Mouse (Mus musculus) yolk sac, embryonic 10.5 days (tissue): Measurements from ENCODE around the gene Styxl1.
A peak's percentile ranks its signal among the peaks of the same experiment; 100 is the strongest.

Source experiments
- DNase-seq: peaks from one replicate; pipeline ENCODE4 v3.0.0-alpha.2; 2017; ENCODE audit warnings: low spot score

Styxl1 gene

GRCm38 (mm10) chr5:135777796-135778470 is at the start of gene Styxl1:
Gene Styxl1, minus strand, starts transcription at chr5:135778385.
- DNase-seq: no peak

- DNase-seq: no peak
Observed at GRCm38 (mm10) chr5:135826225-135826624, 48.0 kb upstream of the Styxl1 start.

DNA sequence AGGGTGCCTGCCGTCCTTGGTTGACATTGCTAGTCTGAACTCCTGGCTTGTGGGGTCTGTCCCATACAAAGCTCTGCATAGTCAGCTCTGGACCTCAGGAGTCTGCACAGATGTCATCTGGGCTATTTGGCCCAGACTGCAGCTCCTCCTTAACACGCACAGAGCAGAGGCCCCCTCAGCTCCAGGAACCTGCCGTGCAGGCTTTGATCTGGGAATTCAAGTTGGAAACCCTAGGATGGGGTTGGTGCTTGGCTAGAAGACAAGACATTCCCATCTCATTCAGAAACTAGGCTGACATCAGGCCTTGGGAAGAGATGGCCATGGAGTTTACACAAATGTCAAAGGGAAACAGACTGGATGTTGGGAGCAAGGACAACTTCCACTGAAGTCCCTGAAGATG is 46.3 kb upstream of the Styxl1 start:
- DNase-seq: no peak

DNA sequence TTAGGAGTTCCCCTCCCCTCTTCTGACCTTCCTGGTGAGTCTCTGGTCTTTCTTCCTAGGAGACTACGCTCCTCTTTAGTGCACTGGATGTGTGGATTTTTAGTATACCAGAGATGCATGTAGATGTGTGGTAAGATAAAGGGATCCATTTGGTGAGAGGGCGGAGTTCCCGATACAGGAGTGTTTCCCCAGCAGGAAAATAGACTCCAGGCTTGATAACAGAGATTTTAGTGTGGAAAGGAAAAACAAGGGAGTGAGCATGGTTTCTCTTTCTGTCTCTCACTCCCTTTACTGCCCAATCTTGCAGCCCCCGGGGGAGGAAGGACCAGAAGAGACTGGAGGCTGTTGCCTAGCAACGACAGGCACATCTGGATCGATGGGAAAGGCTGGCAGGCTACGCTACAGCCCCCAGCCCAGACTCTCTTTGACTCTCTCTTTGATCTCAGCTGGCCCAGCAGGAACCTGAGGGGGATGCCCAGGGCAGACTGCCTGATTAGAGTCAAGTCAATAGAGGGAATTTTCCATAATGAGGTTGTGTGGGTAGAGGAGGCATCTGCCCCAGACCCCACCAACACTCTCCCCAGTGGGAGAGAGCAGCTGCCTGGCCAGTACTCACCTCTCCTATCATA is 44.2 kb upstream of the Styxl1 start:
- no peak for DNase-seq

DNA sequence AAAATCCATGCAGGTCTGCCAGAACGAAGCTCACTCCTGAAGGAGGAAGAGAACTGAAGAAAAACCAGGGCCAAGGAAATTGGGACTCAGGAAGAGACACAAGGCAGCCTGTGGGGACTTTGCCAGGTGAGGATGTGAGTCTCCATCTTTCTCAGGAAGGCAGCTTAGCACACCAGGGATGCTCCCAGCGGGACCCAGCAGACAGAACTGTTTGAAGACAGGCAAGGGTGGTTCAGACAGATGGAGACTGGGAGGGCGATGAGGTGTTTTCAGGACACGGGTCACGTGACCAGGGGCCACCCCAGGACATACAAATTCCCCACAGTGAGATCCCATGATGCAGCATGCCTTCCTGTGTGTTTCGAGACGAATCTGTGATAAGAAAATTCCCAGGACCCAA is 40.3 kb upstream of the Styxl1 start:
- no peak for DNase-seq

GRCm38 (mm10) chr5:135812991-135813390 is 34.8 kb upstream of the Styxl1 start:
- no peak for DNase-seq

DNA sequence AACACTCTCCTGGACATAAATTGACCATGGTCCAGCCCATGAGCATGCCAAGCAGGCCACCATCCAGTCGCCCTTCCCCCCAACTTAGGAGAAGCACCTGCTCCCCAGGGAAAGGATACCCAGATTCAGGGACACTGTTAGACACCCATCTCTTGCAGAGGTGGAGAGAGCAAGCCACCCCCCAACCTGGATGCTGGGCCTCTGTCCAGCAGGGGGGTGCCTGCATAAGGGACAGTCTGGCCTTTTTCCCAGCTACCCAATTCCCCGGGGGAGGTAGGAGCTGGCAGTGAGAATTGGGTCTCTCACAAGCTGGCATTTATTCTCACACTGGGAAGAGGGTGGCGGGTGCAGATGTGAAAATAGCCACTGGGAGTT is 29.1 kb upstream of the Styxl1 start:
- no peak for DNase-seq

GRCm38 (mm10) chr5:135806555-135807262 is 28.5 kb upstream of the Styxl1 start, which contains the start of gene Srrm3:
Gene Srrm3, plus strand, starts transcription at chr5:135806890.
- peak; percentile 74 for DNase-seq

DNA sequence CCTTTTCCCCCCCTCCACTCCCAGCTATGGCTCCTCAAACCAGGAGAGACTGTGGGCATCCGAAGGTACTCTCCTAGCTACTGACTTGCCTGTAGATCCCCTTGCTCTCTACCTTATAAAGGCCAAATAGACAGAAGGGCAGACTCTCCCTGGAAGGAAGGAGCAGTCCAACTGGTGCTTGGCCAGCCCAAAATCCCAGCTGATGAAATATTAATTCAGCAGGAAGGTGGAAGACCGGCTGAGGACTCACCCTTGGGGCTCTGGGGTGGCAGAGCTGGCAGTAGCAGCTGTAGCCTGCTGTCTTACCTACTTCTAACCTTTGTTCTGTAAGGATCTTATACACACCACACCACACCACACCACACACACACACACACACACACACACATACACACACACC is 26.6 kb upstream of the Styxl1 start:
- no peak for DNase-seq

- no peak for DNase-seq
Observed at GRCm38 (mm10) chr5:135803676-135804075, 25.5 kb upstream of the Styxl1 start.

DNA sequence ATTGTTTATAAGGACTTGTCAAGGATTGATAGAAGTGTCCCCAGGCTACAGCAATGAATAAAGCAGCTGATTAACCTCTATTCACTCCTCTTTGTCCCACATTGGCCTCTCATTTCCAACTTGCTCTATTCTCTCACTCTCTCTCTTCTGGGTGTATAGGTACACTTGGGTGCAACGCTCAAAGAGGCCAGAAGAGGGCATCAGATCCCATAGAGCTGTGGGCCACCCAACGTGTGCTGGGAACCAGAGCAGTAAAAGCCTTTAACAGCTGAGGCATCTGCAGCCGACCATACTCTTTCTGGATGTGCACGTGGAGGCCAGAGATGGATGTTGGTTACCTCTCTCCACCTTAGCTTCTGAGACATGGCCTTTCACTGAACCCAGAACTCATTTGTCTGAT is 24.9 kb upstream of the Styxl1 start:
- no peak for DNase-seq

GRCm38 (mm10) chr5:135802641-135803040 is 24.5 kb upstream of the Styxl1 start:
- no peak for DNase-seq

GRCm38 (mm10) chr5:135800927-135801326 is 22.7 kb upstream of the Styxl1 start:
- no peak for DNase-seq

DNA sequence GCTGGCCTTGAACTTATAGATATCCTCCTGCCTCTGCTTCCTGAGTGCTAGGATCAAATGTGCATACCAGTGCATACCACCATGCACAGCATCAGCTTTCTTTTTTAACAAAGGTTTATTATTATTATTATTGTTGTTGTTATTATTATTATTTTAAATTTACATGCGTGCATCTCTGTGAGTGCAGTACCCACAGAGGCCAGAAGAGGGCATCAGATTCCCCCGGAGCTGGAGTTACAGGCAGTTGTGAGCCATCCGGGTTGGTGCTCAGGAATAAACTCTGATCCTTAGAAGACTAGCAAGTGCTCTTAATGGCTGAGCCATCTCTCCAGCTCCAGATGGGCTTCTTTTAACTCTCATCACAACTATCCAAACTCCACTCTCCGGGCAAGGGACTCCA is 21.6 kb upstream of the Styxl1 start:
- DNase-seq: no peak

DNA sequence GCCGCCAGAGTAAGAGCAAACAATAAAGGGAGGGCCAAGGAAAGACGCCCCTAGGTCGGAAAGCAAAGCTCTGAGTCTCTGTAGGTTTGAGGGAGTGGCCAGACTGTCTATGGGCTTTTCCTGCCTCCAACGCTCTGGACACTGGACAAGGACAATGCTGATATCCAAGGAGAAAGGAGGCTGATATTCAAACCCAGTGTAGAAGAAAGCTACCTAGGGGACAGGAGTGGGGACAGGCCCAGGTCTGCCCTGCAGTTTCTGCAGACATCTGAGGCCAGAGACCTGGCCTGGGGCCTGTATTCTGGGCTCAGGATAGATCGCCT is 16.6 kb upstream of the Styxl1 start:
- DNase-seq: no peak

GRCm38 (mm10) chr5:135793996-135794858 is 16.0 kb upstream of the Styxl1 start:
- peak; percentile 83 for DNase-seq

GRCm38 (mm10) chr5:135782901-135783300 is 4.7 kb upstream of the Styxl1 start:
- peak; percentile 67 for DNase-seq

GRCm38 (mm10) chr5:135780331-135780730 is 2.1 kb upstream of the Styxl1 start:
- no peak for DNase-seq

- DNase-seq: peak; percentile 100
Observed at GRCm38 (mm10) chr5:135778471-135779445, 573 bp upstream of the Styxl1 start, which contains the start of gene Mdh2. Gene Mdh2, plus strand, starts transcription at chr5:135778480.

GRCm38 (mm10) chr5:135776546-135776945 is 1.6 kb downstream of the Styxl1 start:
- no peak for DNase-seq

DNA sequence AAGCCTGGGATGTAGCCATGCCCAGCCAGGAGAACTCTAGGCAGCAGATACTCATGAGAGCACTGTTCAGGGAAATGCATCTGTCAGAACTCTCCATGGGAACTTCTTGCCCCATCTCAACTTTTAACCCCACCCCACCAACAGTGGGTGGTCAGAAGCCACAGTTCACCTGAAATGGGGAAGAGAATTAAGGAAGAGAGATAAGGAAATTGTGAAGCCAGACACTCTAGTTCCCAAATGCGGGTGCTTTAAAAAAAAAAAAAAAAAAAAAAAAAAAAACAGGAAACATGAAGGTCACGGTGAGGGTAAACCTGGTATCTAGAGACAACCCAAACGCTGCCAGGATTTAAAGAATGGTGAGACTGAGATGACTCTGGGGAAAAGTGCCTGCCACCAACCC is 5.7 kb downstream of the Styxl1 start:
- DNase-seq: no peak
